Mouse (Mus musculus) left cerebral cortex, postnatal 36 days (tissue): Measurements from ENCODE around the gene Mt1. TPM values are rescaled to one million over a fixed set of nuclear protein-coding genes. Genes with fewer than 3 reads are reported as not detected.
A peak's percentile ranks its signal among the peaks of the same experiment; 100 is the strongest.

ENCODE experiments used
- DNase-seq, 2 experiments: peaks; one replicate each; pipeline ENCODE4 v3.0.0; 2021 to 2022; ENCODE audit warnings: low spot score in 2 of 2, mixed read lengths in 1 of 2
- intact Hi-C: fragments of 180-260 bp; cut with DNase I; formaldehyde crosslinking; loops from one replicate; pipeline ENCODE4 v1.15.1; 2025
- total RNA-seq, 2 experiments: library from RNA; stranded (reverse); gene quantifications; 2 replicates each; pipeline ENCODE4 v1.2.3; 2021

Mt1 gene
- total RNA-seq, 2 experiments from 2014 or later, result 556 to 573 TPM

DNA sequence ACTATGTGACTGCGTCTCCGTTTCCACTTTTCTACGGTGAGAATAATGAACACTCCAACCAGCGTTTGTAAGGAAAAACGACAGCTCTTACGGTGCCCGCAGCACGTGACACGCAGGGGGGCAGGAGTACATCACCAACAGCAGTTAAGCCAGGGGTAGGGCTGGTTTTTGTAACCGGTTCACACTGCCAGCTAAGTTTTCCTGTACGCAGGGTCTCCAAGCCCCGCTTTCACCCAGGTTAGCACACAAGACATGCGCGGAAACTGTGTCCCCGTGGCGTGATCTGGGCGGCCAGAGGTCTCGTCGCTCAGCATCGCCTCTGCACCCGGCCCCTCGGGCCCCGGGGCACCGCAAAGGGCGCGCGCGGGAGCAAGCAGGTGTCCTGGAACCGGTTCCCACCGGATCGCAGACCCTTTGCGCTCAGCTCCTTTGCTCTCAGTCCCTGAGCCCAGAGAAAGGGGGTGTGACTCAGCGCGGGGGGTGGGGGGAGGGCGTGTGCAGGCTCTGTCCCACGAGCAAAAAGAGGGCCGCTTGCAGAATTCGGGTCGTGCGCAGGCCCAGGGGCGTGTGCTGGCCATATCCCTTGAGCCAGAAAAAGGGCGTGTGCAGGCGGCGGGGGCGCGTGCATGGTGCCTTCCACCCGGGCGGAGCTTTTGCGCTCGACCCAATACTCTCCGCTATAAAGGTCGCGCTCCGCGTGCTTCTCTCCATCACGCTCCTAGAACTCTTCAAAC lies 6.6 kb upstream of the Mt1 start, which contains the start of gene Mt2:
Gene Mt2, plus strand, starts transcription at position 590 of the 734 bp plus-strand sequence.
- intact Hi-C loops, result no loop called here
- peak; percentile 61 to 68 for DNase-seq

- no peak for DNase-seq
- intact Hi-C loops, result no loop called here
Measured at GRCm38 (mm10) chr8:94172809-94173732, 5.8 kb upstream of the Mt1 start.

DNA sequence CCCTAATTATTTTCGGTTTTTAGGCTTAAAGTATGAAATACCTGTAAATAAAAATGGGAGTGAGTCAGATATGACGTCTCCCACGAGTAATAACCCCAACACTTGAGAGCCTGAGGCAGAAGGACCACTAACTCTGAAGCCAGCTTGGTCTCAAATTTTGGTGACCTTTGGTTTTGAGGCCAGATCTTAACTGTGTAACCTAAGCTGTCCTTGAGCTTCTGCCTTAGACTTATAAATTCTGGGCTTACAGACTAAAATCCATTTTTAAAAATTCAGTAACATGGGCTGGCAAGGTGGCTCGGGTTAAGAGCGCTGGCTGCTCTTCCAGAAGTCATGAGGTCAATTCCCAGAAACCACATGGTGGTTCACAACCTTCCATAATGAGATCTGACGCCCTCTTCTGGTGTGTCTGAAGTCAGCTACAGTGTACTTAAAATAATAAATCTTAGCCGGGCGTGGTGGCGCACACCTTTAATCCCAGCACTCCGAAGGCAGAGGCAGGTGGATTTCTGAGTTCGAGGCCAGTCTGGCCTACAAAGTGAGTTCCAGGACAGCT lies 5.0 kb upstream of the Mt1 start:
- intact Hi-C loops, result no loop called here
- no peak for DNase-seq

DNA sequence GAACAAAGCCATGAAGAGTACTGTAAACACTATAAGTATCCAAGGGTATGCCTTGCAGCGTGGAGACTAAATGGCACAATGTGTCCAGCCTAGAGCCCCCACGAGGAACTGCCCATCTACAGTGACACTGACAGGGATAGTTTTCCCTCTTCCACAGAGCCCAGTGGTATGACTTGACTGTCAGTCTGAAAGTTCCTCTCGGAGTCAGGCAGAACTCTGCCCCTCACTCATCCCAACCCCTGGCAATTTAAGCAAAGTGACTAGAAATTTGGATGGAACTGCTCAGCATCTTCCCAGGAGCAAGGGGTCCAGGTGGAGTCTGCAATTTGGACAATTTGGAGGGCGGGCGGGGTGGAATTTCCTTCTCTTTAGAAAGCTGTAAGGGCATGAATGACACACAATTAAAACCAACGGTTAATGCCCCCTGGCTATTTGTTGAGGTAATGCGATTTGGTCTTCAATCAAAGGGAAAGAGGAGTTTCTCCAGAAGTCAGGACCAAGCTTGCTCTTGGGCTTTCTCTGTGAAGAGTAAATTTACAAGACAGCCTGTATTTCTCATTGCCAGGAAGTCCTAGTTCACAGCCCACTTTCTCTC lies 4.2 kb upstream of the Mt1 start:
- DNase-seq, result no peak
- intact Hi-C loops, result no loop called here

DNA sequence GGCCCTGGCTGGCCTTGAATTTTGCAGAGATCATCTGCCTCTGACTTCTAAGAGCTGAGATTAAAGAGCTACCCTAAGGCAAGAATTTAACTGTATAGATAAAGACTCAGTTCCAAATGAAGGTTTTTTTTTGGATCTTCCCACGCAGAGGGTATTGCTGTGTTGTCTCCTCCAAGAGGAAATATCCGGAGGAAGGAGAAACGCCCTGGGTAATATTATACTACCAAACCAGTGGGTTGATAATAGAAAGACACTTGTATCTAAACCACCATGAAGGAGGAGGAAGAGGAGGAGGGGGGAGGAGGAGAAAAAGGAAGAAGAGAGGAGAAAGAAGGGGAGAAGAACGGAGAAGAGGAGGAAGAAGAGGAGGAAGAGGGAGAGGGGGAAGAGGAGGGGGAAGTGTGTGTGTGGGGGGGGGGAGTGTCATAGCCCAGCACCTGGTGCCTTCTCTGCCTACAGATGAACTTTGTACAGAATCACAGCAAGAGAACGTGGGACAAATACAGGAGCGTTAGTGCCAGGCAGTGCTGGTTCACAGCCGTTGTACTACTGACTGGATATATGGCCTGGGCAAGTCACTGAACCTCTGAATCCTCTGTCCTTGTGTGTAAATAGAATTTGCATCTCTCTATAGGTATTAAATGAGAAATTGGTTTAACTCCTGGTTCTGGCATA lies 1.0 kb upstream of the Mt1 start:
- intact Hi-C loops, result no loop called here
- no peak for DNase-seq

DNA sequence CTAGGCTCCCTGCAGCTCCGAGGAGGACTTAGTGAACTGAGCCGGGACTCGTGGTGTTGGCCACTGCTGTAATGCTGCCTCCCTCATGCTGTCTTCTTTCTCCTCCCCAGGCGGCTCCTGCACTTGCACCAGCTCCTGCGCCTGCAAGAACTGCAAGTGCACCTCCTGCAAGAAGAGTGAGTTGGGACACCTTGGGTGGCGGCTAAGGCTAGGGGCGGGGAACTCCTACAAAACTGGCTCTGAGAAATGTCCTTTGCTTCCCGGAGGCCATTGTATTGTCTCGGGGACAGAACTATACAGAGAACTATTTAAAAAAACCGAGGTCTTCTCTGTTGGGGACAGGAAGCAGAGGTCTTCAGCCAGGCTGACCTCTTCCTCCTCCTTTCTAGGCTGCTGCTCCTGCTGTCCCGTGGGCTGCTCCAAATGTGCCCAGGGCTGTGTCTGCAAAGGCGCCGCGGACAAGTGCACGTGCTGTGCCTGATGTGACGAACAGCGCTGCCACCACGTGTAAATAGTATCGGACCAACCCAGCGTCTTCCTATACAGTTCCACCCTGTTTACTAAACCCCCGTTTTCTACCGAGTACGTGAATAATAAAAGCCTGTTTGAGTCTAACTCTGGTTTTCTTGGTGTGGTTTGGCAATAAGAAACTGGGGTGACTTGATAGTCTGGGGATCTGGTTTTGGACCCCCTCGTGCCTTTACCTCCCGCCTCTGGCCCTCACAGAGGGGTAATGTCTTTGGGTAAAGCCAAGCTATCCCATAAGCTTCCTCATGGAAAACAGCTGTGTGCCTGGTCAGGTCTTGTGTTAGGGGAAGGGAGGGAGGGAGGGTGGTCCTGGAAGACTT lies 1.1 kb downstream of the Mt1 start:
- peak in 1 of 2 experiments; percentile 20 for DNase-seq
- intact Hi-C loops, result no loop called here

DNA sequence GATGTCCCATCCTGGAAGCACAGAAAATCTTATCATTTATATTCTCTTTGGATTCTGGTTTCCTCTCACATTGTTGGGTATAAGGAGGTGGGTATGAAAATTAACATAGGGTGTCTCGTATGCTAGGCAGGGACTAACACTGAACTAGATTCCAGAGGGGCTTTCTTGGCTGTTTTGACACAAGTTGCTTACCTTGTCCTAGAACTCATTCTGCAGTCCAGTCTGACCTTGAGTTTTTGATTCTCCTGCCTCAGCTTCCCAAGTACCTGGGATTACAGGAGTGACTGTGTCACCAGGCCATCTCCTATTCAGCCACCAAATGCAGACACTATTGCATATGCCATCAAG lies 1.7 kb downstream of the Mt1 start:
- no peak for DNase-seq
- intact Hi-C loops, result no loop called here

DNA sequence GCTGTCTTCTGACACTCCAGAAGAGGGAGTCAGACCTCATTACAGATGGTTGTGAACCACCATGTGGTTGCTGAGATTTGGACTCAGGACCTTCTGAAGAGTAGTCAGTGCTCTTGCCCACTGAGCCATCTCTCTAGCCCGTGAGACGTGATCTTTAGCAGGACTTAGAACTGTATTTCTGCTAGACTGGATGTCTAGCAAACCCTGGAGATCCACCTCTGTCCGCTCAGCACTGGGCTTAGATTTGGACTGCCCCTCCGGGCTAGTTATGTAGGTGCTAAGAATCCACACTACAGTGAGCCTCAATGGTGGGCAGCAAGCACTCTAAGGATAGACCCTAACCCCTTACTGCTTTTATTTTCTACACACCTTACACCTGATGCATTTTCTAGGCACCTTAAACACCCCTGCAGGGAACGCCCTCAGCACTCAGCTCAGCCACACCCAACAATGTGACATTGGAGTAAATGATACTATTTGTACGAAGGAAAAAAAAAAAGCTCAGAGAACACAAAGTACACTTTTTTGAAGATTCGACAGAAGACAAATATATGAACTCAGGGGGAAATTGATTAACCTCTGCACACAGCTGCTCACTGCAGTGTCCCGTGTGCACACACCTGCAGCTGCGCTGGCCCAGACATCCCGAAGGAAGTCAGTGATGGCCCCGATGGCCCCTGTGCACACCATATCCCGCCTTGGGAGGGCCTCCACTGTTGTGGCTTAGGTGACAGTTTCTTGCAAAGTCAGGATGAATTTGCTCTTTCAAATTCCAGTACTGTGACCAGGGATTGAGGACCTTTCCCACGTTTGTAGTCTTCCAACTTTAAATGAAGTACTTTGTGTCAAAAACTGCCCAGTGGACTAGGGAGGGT lies 3.4 kb downstream of the Mt1 start:
- DNase-seq, result no peak
- intact Hi-C loops, result no loop called here

DNA sequence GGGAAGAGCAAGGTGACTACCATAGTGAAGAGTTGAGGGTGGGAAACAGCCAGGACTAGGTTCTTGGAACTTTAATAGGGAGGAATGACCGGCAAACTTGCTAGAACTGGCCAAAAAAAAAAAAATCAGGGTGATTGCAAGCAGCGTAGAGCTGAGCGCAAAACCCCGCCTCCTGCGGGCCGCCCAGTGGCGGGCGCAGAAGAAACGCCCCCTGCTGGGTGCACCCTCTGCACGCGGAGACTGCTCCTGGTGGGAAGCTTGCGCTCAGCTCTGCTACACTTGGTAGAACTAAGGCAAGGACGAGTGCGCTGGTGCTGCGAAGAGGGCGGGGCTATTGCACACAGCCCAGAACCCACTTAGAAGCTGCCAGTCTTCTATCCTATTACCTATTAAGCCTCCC lies 4.2 kb downstream of the Mt1 start:
- peak; percentile 58 to 60 for DNase-seq
- intact Hi-C loops, result no loop called here

GRCm38 (mm10) chr8:94184357-94184843 lies 5.5 kb downstream of the Mt1 start:
- intact Hi-C loops, result no loop called here
- DNase-seq, result no peak

GRCm38 (mm10) chr8:94185791-94186190 lies 6.9 kb downstream of the Mt1 start:
- intact Hi-C loops, result no loop called here
- DNase-seq, result no peak

DNA sequence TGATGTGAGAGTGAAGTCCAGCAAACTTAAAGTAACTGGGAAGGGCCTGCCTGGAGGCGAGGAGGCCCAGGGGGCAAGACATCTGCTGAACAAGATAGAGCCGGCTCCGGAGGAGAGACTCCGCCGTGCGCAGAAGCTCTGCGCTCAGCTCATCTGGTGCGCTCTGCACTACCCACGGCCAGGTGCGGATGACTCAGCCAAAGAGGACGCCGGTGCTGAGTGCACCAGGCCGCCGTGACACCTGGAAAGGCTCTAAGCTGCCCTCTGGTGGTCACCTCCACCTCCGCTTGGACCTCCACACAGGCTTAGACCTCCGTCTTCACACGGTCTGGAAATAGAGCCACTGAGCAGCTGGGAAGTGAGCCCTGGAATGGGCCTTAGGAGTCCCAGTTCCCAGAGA lies 7.7 kb downstream of the Mt1 start:
- intact Hi-C loops, result no loop called here
- DNase-seq, result peak in 1 of 2 experiments; percentile 41

DNA sequence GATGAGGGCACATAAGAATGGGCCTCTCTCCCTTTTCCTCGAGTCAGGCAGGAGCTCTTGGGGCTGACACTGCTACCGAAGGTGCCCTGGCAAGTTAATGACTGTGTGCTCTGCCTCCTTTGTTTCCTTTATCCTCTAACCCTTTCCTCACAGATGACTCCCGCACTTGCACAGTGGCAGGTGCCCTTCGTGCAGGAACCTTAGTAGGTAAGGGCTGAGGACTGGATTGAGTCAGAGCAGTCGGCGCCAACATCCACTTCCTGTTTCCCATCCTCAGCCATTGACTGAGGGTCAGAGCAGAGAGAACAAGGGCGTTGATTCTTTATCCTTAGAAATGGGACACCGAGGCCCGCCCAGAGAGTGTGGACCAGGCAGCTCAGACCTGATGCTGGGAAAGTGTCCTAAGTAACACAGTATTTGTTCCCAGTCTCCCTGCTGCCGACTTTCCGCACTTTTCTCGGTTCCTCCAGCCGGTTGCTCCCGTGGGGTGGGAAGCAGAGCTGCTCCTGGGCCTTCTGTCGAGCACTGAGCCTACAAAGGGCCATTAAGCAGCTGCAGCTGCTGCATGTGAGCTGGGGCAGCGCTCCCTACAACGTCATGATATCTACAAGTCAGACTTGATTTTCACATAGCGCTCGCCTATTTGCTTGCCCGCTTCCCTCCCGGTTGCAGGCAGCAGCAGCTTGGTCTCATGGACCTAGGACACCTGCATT lies 8.6 kb downstream of the Mt1 start:
- intact Hi-C loops, result no loop called here
- DNase-seq, result no peak

- intact Hi-C loops, result no loop called here
- peak in 1 of 2 experiments; percentile 52 for DNase-seq
Measured at GRCm38 (mm10) chr8:94189275-94190031, 10.6 kb downstream of the Mt1 start.

- intact Hi-C loops, result no loop called here
- DNase-seq, result no peak
Measured at GRCm38 (mm10) chr8:94191101-94191691, 12.3 kb downstream of the Mt1 start.

DNA sequence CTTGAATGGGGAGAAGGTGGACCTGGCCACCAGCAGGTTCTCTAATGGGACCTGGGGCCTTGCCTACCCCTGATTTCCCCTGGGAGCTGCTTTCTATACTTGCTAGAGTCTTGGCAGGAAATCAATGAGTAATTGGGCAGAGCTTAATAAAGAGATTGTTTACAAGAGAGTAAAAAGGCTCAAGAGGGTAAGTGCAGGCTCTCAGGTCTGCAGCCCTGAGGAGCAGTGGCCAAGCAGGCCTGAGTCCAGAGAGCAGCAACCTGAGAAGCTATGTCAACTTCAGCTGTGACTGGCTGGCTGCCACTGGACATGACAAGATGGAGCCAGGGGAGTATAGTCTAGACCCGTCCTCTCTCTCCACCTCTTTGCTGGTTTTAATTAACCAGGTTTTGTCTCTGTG lies 14.0 kb downstream of the Mt1 start:
- no peak for DNase-seq
- intact Hi-C loops, result no loop called here
